Mouse (Mus musculus): ENCODE results near the gene Krt14. TPM values are rescaled to one million over a fixed set of nuclear protein-coding genes. Genes with fewer than 3 reads are reported as not detected.

Krt14 gene
- total RNA-seq, 4 experiments from 2014 or later = not detected

DNA sequence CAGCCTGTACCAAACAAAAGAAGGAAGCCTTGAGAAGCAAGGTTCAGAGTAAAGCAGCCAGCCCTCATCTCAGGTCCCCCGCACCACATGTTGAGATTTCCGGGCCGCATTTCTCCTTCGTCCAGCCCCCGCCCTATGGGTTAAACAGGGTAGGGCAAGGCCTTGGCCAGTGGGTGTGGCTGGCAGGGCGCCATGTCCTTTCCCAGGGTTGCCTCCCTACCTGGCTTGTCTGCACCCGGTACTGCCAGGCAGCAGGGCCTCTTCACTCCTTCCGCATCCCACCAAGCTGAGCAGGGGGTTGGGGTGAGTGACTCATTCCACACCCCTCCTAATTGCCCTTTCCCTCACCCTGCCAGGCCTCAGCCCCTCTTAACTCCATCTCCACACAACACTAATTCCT is 39.3 kb downstream of the Krt14 start:
- DNase-seq (ENCODE audit: low spot score in 2 of 2) = no peak

DNA sequence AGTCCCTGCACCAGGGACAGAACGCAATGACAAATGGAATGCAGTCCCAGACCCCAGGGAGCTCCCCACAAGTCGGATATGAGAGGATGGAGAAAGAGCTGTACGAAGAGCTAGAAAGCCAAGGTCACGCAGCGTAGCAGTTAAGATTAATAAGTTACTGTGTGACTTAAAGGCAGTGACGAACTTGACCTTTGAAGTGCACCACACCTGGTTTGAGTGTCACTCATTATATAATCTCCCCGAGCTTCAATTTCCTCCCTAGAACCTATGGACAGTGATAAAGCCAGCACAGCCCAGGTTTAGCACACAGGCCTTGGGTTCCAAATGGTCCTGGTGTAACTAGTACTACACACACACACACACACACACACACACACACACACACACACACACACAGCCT is 43.0 kb downstream of the Krt14 start:
- no peak for DNase-seq (ENCODE audit: low spot score in 2 of 2)

DNA sequence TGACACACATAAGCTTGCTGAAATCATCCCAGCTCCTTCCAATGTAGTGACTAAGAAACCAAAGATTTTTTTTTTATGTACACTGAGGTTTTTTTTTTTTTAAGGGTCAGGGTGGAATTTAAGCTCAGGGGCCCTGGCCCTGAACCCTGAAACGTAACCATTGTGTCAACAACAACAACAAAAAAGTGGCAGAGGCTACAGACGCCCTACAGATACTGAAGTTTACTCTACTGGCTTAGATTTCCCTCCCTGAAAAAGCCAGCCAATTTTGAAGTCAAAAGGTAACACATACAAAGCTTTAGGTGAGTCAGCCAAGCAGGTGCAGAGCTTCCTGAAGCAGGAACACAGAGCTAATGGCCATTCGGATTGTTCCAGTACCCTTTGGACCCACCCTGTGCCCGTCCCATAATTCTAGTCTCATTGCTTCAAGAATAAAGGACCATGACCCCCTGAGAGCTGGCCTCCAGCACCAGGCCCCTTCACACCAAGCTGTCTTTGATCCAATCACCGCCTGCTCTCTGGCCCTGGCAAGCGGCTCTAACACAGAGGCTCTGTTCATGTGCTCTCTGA is 49.4 kb downstream of the Krt14 start:
- DNase-seq (ENCODE audit: low spot score in 2 of 2) = no peak

DNA sequence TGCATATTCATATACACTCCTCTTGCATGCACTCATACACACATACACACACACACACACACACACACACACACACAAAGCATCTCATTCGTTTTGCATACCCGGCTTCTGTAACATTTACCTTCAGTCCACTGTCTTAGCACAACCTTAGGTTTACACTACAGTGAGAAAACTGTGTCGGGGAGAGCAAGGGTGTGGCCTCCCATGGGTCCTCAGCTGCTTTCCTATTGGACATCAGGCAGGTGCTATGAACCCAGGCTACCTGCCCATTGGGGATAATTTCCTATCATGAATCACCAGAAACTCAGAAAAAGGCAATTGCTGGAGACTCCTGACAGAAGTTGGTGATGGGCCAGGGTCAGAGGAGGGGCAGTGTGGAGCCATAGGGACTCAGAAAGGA is 50.0 kb downstream of the Krt14 start:
- no peak for DNase-seq (ENCODE audit: low spot score in 2 of 2)

DNA sequence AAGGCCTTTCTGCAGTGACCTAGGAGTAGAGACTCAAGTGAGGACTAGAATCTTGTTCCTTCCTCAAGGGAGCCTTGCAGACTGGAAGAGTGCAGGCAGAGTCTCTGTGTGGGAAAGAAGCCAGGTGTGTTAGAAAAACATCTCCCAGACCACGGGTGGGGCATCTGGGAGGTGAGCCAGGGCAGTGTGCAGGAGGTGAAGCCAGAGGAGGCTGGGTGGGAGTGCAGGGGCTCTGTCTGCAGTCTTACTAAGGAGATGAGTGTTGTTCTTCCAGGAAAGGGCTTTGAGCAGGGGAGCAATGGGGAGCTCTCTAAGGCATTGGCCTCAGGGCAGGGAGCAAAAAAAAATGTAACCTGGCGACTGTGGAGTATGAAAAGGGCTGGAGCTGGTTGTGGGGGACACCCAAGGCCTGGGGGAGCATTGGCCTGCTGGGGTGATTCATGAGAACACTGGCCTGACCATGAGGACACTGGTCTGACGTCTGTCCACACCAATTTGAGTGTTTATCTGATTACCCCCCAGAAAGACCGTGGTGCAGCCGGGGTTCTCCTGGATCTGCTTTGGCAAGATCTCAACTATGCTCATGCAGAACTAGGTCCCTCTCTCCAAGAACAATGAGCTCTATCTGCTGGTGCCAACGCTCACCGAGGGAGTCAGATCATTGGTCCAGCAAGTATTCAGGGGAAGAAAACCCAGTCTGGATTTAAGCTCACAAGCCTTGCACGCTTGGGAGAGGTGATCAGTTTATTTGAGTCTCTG is 51.7 kb downstream of the Krt14 start:
- DNase-seq (ENCODE audit: low spot score in 2 of 2) = no peak

Other genes starting within 250 kb of the Krt14 start
- not detected for gene Krtap29-1, start 228.5 kb downstream of the Krt14 start, total RNA-seq (2022)
- gene Krtap16-1, start 221.0 kb downstream of the Krt14 start, total RNA-seq (2022) = not detected
- not detected for gene Krtap17-1, start 213.6 kb downstream of the Krt14 start, total RNA-seq (2022)
- not detected for gene Krt33a, start 191.3 kb downstream of the Krt14 start, total RNA-seq (2022)
- gene Krt33b, start 177.7 kb downstream of the Krt14 start, total RNA-seq (2022) = not detected
- gene Krt34, start 166.0 kb downstream of the Krt14 start, total RNA-seq (2022) = not detected
- gene Krt31, start 157.0 kb downstream of the Krt14 start, total RNA-seq (2022) = not detected
- gene Krt32, start 119.3 kb downstream of the Krt14 start, total RNA-seq (2022) = not detected
- gene Krt35, start 111.3 kb downstream of the Krt14 start, total RNA-seq (2022) = not detected
- not detected for gene Krt36, start 101.9 kb downstream of the Krt14 start, total RNA-seq (2022)
- gene Krt13, start 86.0 kb downstream of the Krt14 start, total RNA-seq (2022) = not detected
- gene Krt15, start 71.6 kb downstream of the Krt14 start, total RNA-seq (2022) = 1 to 10 TPM in 1 of 4 experiments, under 1 TPM in 2, not detected in 1; 0.29 to 1.4 (median 0.60) TPM
- gene Krt19, start 58.9 kb downstream of the Krt14 start, total RNA-seq (2022) = under 1 TPM in 3 of 4 experiments, not detected in 1; 0.22 to 0.59 (median 0.43) TPM
- gene Krt9, start 14.3 kb downstream of the Krt14 start, total RNA-seq (2022) = 1 to 10 TPM; 3.4 to 5.7 (median 3.8) TPM
- not detected for gene Krt16, start 41.4 kb upstream of the Krt14 start, total RNA-seq (2022)
- not detected for gene Krt17, start 53.5 kb upstream of the Krt14 start, total RNA-seq (2022)
- not detected for gene Krt42, start 62.3 kb upstream of the Krt14 start, total RNA-seq (2022)
- gene Eif1, start 112.3 kb upstream of the Krt14 start, total RNA-seq (2022) = 100 to 1,000 TPM; 732 to 782 (median 741) TPM
- gene Gast, start 126.9 kb upstream of the Krt14 start, total RNA-seq (2022) = not detected
- gene Hap1, start 148.6 kb upstream of the Krt14 start, total RNA-seq (2022) = 100 to 1,000 TPM; 164 to 201 (median 183) TPM
- 10 to 100 TPM; 37.5 to 40.7 (median 39.8) TPM for gene Jup, start 190.2 kb upstream of the Krt14 start, total RNA-seq (2022)
- gene P3h4, start 207.3 kb upstream of the Krt14 start, total RNA-seq (2022) = 10 to 100 TPM in 2 of 4 experiments, 1 to 10 TPM in 2; 9.3 to 12.4 (median 10.6) TPM
- 1 to 10 TPM; 5.3 to 9.2 (median 7.1) TPM for gene Fkbp10, start 208.1 kb upstream of the Krt14 start, total RNA-seq (2022)
- gene Nt5c3b, start 234.3 kb upstream of the Krt14 start, total RNA-seq (2022) = 10 to 100 TPM; 46.8 to 59.5 (median 50.4) TPM
- gene Klhl10, start 234.4 kb upstream of the Krt14 start, total RNA-seq (2022) = 1 to 10 TPM in 3 of 4 experiments, under 1 TPM in 1; 0.92 to 2.2 (median 1.4) TPM

Measured in layer of hippocampus, adult 8-10 months (tissue).